Mouse (Mus musculus): Measurements from ENCODE around the gene Tdp2.

Gene Tdp2

GRCm38 (mm10) chr13:24880208-24880607 lies 48.7 kb downstream of the Tdp2 start:
- DNase-seq (ENCODE audit: low spot score in 2 of 2) = no peak

GRCm38 (mm10) chr13:24880704-24881103 lies 49.2 kb downstream of the Tdp2 start:
- no peak for DNase-seq (ENCODE audit: low spot score in 2 of 2)

GRCm38 (mm10) chr13:24882411-24882810 lies 50.9 kb downstream of the Tdp2 start:
- DNase-seq (ENCODE audit: low spot score in 2 of 2) = no peak

GRCm38 (mm10) chr13:24889554-24889953 lies 58.1 kb downstream of the Tdp2 start:
- no peak for DNase-seq (ENCODE audit: low spot score in 2 of 2)
